Mouse (Mus musculus) hindbrain, embryonic 13.5 days (tissue): ENCODE results near the gene Bcdin3d. TPM values are rescaled to one million over a fixed set of nuclear protein-coding genes. Genes with fewer than 3 reads are reported as not detected.

Experiments used
- ATAC-seq: fragments of 200-750 bp; cut with Nextera tagmentation; 2 replicates; pipeline ENCODE4 v1.8.0; 2017; ENCODE audit warnings: moderate TSS enrichment; ENCODE audit not compliant: low FRiP score
- H3K27ac ChIP-seq: fragments of 300-500 bp; sonication (generic); 2 replicates; pipeline ENCODE4 v1.5.1; 2015; ENCODE audit warnings: inconsistent platforms, mild to moderate bottlenecking, moderate library complexity
- H3K27me3 ChIP-seq: fragments of 300-500 bp; sonication (generic); 2 replicates; pipeline ENCODE4 v1.6.1; 2015; ENCODE audit warnings: mild to moderate bottlenecking, inconsistent platforms
- H3K36me3 ChIP-seq: fragments of 300-500 bp; sonication (generic); 2 replicates; pipeline ENCODE4 v1.6.1; 2015; ENCODE audit warnings: mild to moderate bottlenecking, inconsistent platforms
- H3K4me1 ChIP-seq: fragments of 300-500 bp; sonication (generic); replicated peaks from 2 replicates; pipeline ENCODE4 v1.6.1; 2015; ENCODE audit warnings: inconsistent platforms
- H3K4me2 ChIP-seq: fragments of 300-500 bp; sonication (generic); 2 replicates; pipeline ENCODE4 v1.6.1; 2015; ENCODE audit warnings: inconsistent platforms, mild to moderate bottlenecking, moderate library complexity
- H3K4me3 ChIP-seq: fragments of 300-500 bp; sonication (generic); 2 replicates; pipeline ENCODE4 v1.5.1; 2015; ENCODE audit warnings: mild to moderate bottlenecking, inconsistent platforms
- H3K9ac ChIP-seq: fragments of 300-500 bp; sonication (generic); 2 replicates; pipeline ENCODE4 v1.6.1; 2015; ENCODE audit warnings: mild to moderate bottlenecking, inconsistent platforms
- H3K9me3 ChIP-seq: fragments of 300-500 bp; sonication (generic); 2 replicates; pipeline ENCODE4 v1.6.1; 2016; ENCODE audit warnings: inconsistent platforms
- WGBS: fragments of 180-500 bp; shearing (Covaris S2); methylation state at CpG from one replicate; pipeline ENCODE4 v1.1.7; 2015; 5-methylcytosine and 5-hydroxymethylcytosine counted together
- polyA plus RNA-seq: library from polyadenylated mRNA; unstranded; fragments of >200 nt; fragmentation: Nextera tagmentation; extraction: Ambion mirVana; gene quantifications from 2 replicates; pipeline ENCODE4 v1.2.1, GENCODE M21; 2015

Bcdin3d gene
- 22.6 and 23.4 TPM in 2 replicates for polyA plus RNA-seq

GRCm38 (mm10) chr15:99474576-99474926 lies at the start of gene Bcdin3d:
Bcdin3d (minus strand) TSS chr15:99474730.
- WGBS: 2% methylated on average over 26 of the region's 26 CpGs
- peaks cover 14% of the 10 kb centered on the region for H3K36me3 ChIP-seq
- H3K27ac ChIP-seq: peak within 1 kb of the TSS; percentile 92

GRCm38 (mm10) chr15:99520306-99520705 lies 45.8 kb upstream of the Bcdin3d start:
- no peaks in the 10 kb centered on the region for H3K36me3 ChIP-seq
- 0 out of 2 replicates have a peak, but pooled peaks cover 11% of the 10 kb centered on the region for H3K27me3 ChIP-seq
- no peak overlapping the region for H3K9ac ChIP-seq
- H3K4me2 ChIP-seq: no peak overlapping the region
- no peak for ATAC-seq
- no peak overlapping the region for H3K4me3 ChIP-seq
- 88% methylated on average over 7 of the region's 7 CpGs for WGBS
- no peaks in the 10 kb centered on the region for H3K4me1 ChIP-seq
- H3K9me3 ChIP-seq: no peaks in the 10 kb centered on the region
- H3K27ac ChIP-seq: no peak overlapping the region

More at GRCm38 (mm10) chr15:99474576-99474926, at the start of gene Bcdin3d:
- peak; percentile 86 for ATAC-seq
- H3K9ac ChIP-seq: peak within 1 kb of the TSS; percentile 87
- H3K27me3 ChIP-seq: peaks cover 3% of the 10 kb centered on the region; the same call in 1 of the 2 replicates
- peak within 1 kb of the TSS; percentile 74 for H3K4me3 ChIP-seq
- peak within 1 kb of the TSS; percentile 69 for H3K4me2 ChIP-seq
- peaks cover 29% of the 10 kb centered on the region for H3K4me1 ChIP-seq
- H3K9me3 ChIP-seq: no peaks in the 10 kb centered on the region

- H3K36me3 ChIP-seq: no peaks in the 10 kb centered on the region
- 92% methylated on average over 9 of the region's 9 CpGs for WGBS
- H3K9me3 ChIP-seq: no peaks in the 10 kb centered on the region
- no peaks in the 10 kb centered on the region for H3K4me1 ChIP-seq
- no peak overlapping the region for H3K9ac ChIP-seq
- H3K27ac ChIP-seq: no peak overlapping the region
- H3K27me3 ChIP-seq: 0 out of 2 replicates have a peak, but pooled peaks cover 11% of the 10 kb centered on the region
- no peak overlapping the region for H3K4me2 ChIP-seq
- ATAC-seq: no peak
- H3K4me3 ChIP-seq: no peak overlapping the region
Measured at GRCm38 (mm10) chr15:99519626-99520025, 45.1 kb upstream of the Bcdin3d start.

GRCm38 (mm10) chr15:99517715-99518114 lies 43.2 kb upstream of the Bcdin3d start:
- no peak overlapping the region for H3K9ac ChIP-seq
- no peak overlapping the region for H3K27ac ChIP-seq
- H3K27me3 ChIP-seq: 0 out of 2 replicates have a peak, but pooled peaks cover 11% of the 10 kb centered on the region
- 61% methylated on average over 7 of the region's 7 CpGs for WGBS
- no peak for ATAC-seq
- H3K36me3 ChIP-seq: no peaks in the 10 kb centered on the region
- no peaks in the 10 kb centered on the region for H3K9me3 ChIP-seq
- H3K4me3 ChIP-seq: no peak overlapping the region
- no peaks in the 10 kb centered on the region for H3K4me1 ChIP-seq
- H3K4me2 ChIP-seq: no peak overlapping the region

- no peak overlapping the region for H3K4me3 ChIP-seq
- H3K27ac ChIP-seq: no peak overlapping the region
- H3K4me1 ChIP-seq: no peaks in the 10 kb centered on the region; the same call in 1 of the 2 replicates
- H3K9ac ChIP-seq: no peak overlapping the region
- no peaks in the 10 kb centered on the region for H3K9me3 ChIP-seq
- H3K27me3 ChIP-seq: 0 out of 2 replicates have a peak, but pooled peaks cover 11% of the 10 kb centered on the region
- no peak overlapping the region for H3K4me2 ChIP-seq
- no peaks in the 10 kb centered on the region for H3K36me3 ChIP-seq
- ATAC-seq: no peak
- 64% methylated on average over 8 of the region's 8 CpGs for WGBS
Measured at GRCm38 (mm10) chr15:99516715-99517114, 42.2 kb upstream of the Bcdin3d start.

GRCm38 (mm10) chr15:99511797-99512525 lies 37.4 kb upstream of the Bcdin3d start:
- Histone ChIP-seq H3K36me3 (no peaks in the 10 kb centered on the region; the same call in 1 of the 2 replicates), H3K9me3 (no peaks in the 10 kb centered on the region), H3K4me2 (no peak overlapping the region), H3K27ac (no peak overlapping the region), H3K4me3 (no peak overlapping the region), H3K27me3 (0 out of 2 replicates have a peak, but pooled peaks cover 4% of the 10 kb centered on the region), H3K4me1 (no peaks in the 10 kb centered on the region; the same call in 1 of the 2 replicates), H3K9ac (no peak overlapping the region)
- WGBS: 90% methylated on average over 15 of the region's 15 CpGs
- no peak for ATAC-seq

- 0 out of 2 replicates have a peak, but pooled peaks cover 4% of the 10 kb centered on the region for H3K27me3 ChIP-seq
- no peaks in the 10 kb centered on the region for H3K9me3 ChIP-seq
- H3K4me2 ChIP-seq: no peak overlapping the region
- H3K4me1 ChIP-seq: no peaks in the 10 kb centered on the region; the same call in 1 of the 2 replicates
- WGBS: 90% methylated on average over 3 of the region's 3 CpGs
- H3K9ac ChIP-seq: no peak overlapping the region
- H3K27ac ChIP-seq: no peak overlapping the region
- ATAC-seq: no peak
- no peak overlapping the region for H3K4me3 ChIP-seq
- no peaks in the 10 kb centered on the region; the same call in 1 of the 2 replicates for H3K36me3 ChIP-seq
Measured at GRCm38 (mm10) chr15:99510621-99511020, 36.1 kb upstream of the Bcdin3d start.

GRCm38 (mm10) chr15:99509840-99510239 lies 35.3 kb upstream of the Bcdin3d start:
- 0 out of 2 replicates have a peak, but pooled peaks cover 4% of the 10 kb centered on the region for H3K27me3 ChIP-seq
- H3K36me3 ChIP-seq: no peaks in the 10 kb centered on the region; the same call in 1 of the 2 replicates
- H3K9ac ChIP-seq: no peak overlapping the region
- H3K4me2 ChIP-seq: no peak overlapping the region
- no peak overlapping the region for H3K4me3 ChIP-seq
- no peak for ATAC-seq
- H3K27ac ChIP-seq: no peak overlapping the region
- 91% methylated on average over 7 of the region's 7 CpGs for WGBS
- no peaks in the 10 kb centered on the region for H3K9me3 ChIP-seq
- H3K4me1 ChIP-seq: no peaks in the 10 kb centered on the region; the same call in 1 of the 2 replicates

- H3K27ac ChIP-seq: no peak overlapping the region
- no peaks in the 10 kb centered on the region for H3K9me3 ChIP-seq
- ATAC-seq: no peak
- H3K4me3 ChIP-seq: no peak overlapping the region
- 83% methylated on average over 15 of the region's 15 CpGs for WGBS
- 0 out of 2 replicates have a peak, but pooled peaks cover 4% of the 10 kb centered on the region for H3K27me3 ChIP-seq
- no peaks in the 10 kb centered on the region; the same call in 1 of the 2 replicates for H3K36me3 ChIP-seq
- no peak overlapping the region for H3K9ac ChIP-seq
- H3K4me2 ChIP-seq: no peak overlapping the region
- H3K4me1 ChIP-seq: peaks cover 21% of the 10 kb centered on the region
Measured at GRCm38 (mm10) chr15:99505324-99506095, 31.0 kb upstream of the Bcdin3d start.

GRCm38 (mm10) chr15:99503256-99503655 lies 28.7 kb upstream of the Bcdin3d start:
- no peak for ATAC-seq
- WGBS: 78% methylated on average over 5 of the region's 5 CpGs
- H3K9ac ChIP-seq: no peak overlapping the region

GRCm38 (mm10) chr15:99502311-99502831 lies 27.8 kb upstream of the Bcdin3d start:
- no peak overlapping the region for H3K4me3 ChIP-seq
- H3K27me3 ChIP-seq: 0 out of 2 replicates have a peak, but pooled peaks cover 4% of the 10 kb centered on the region
- 0 out of 2 replicates have a peak overlapping the region, but pooled peaks have one; percentile 15 for H3K4me2 ChIP-seq
- 25% methylated on average over 12 of the region's 12 CpGs for WGBS
- H3K9ac ChIP-seq: 0 out of 2 replicates have a peak overlapping the region, but pooled peaks have one; percentile 24
- peaks cover 35% of the 10 kb centered on the region for H3K4me1 ChIP-seq
- 0 out of 2 replicates have a peak, but pooled peaks have one; percentile 58 for ATAC-seq
- no peaks in the 10 kb centered on the region for H3K9me3 ChIP-seq
- H3K27ac ChIP-seq: peak overlapping the region; percentile 85
- H3K36me3 ChIP-seq: no peaks in the 10 kb centered on the region

More at GRCm38 (mm10) chr15:99503256-99503655, 28.7 kb upstream of the Bcdin3d start:
- Histone ChIP-seq H3K27me3 (0 out of 2 replicates have a peak, but pooled peaks cover 4% of the 10 kb centered on the region), H3K9me3 (no peaks in the 10 kb centered on the region), H3K27ac (no peak overlapping the region), H3K4me2 (no peak overlapping the region), H3K36me3 (no peaks in the 10 kb centered on the region), H3K4me1 (peaks cover 27% of the 10 kb centered on the region), H3K4me3 (no peak overlapping the region)
